Mouse (Mus musculus) lung, postnatal 0 days (tissue): ENCODE results near the gene Otx2.

ENCODE experiments used
- CTCF ChIP-seq: IDR thresholded peaks from 2 replicates; pipeline ENCODE4 v1.5.1; 2016; ENCODE audit warnings: antibody characterized with exemption, mild to moderate bottlenecking
- EP300 ChIP-seq: IDR thresholded peaks from 2 replicates; pipeline ENCODE4 v1.6.1; 2016; ENCODE audit warnings: antibody characterized with exemption, mild to moderate bottlenecking, control low read depth

DNA sequence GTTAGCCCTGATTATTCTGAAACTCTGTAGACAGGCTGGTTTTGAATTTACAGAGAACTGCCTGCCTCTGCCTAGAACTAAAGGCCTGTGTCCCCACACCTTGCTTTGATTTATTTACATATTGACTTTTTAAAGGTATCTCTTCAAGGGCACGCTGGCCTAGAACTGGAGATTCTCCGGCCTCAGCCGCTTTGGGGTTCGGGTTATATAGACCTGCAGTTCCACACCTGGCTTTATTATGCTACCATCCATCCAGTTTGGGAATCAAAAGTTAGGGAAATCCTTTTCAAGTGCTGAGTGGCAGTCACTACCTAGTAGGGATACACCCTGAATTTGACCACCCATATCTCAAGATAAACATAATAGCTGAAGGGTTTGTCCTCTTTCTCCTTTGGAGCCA, 42.8 kb upstream of the Otx2 start:
- no peak for TF ChIP-seq CTCF
- no peak for TF ChIP-seq EP300
